Mouse (Mus musculus): ENCODE measurements around the gene F13a1. TPM values are rescaled to one million over a fixed set of nuclear protein-coding genes. Genes with fewer than 3 reads are reported as not detected.
A peak's percentile ranks its signal among the peaks of the same experiment; 100 is the strongest.

The F13a1 gene
- polyA plus RNA-seq, 1 experiment from 2014 or later, result 10.6 TPM

- Histone ChIP-seq H3K4me2 (ENCODE audit: low read length) (no peak overlapping the region), H3K4me1 (ENCODE audit: control insufficient read depth, insufficient read depth, low read length) (no peaks in the 10 kb centered on the region), H3K4me3 (replicated peaks; ENCODE audit: low read depth, low read length) (no peak overlapping the region), H3K36me3 (ENCODE audit: control insufficient read depth, insufficient read depth, low read length) (no peaks in the 10 kb centered on the region), H3K9me3 (ENCODE audit: control insufficient read depth, low read length) (no peaks in the 10 kb centered on the region), H3K9ac (replicated peaks; ENCODE audit: low read length) (no peak overlapping the region), H3K27me3 (ENCODE audit: control insufficient read depth, insufficient read depth, low read length) (no peaks in the 10 kb centered on the region), H3K27ac (replicated peaks; ENCODE audit: low read depth, low read length) (no peak overlapping the region)
- 81% methylated on average over 6 of the region's 6 CpGs for WGBS
- no peak for ATAC-seq (ENCODE audit: low FRiP score, low TSS enrichment)
- no peak for DNase-seq
Measured at GRCm38 (mm10) chr13:37049018-37049417, 1.0 kb downstream of the F13a1 start.

DNA sequence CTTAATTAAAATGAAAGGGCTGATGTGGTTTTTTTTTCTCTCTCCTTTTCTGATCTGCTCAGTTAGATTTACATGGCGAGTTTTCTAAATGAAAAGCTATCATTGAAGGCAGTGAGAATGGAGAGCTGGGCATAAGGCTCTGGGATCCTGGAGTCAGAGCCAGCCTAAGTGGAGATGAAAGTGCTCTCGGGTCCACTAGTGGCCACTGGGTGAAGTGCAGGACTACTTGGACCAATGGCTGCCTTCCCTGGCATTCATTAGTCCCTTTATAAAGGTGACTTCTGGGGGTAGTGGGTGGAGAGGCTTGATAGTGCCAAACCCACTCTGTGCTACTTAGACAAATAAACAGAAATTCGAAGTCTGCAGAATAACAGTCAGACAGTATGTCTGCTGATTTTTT lies 5.0 kb downstream of the F13a1 start:
- H3K27me3 ChIP-seq (ENCODE audit: control insufficient read depth, insufficient read depth, low read length), result no peaks in the 10 kb centered on the region
- H3K27ac ChIP-seq (replicated peaks; ENCODE audit: low read depth, low read length), result no peak overlapping the region
- ATAC-seq (ENCODE audit: low FRiP score, low TSS enrichment) (no peak), DNase-seq (peak; percentile 11)
- 87% methylated on average over 3 of the region's 3 CpGs for WGBS
- H3K4me1 ChIP-seq (ENCODE audit: control insufficient read depth, insufficient read depth, low read length), result no peaks in the 10 kb centered on the region
- no peaks in the 10 kb centered on the region for H3K36me3 ChIP-seq (ENCODE audit: control insufficient read depth, insufficient read depth, low read length)
- no peak overlapping the region for H3K4me3 ChIP-seq (replicated peaks; ENCODE audit: low read depth, low read length)
- H3K9ac ChIP-seq (replicated peaks; ENCODE audit: low read length), result no peak overlapping the region
- H3K4me2 ChIP-seq (ENCODE audit: low read length), result no peak overlapping the region
- H3K9me3 ChIP-seq (ENCODE audit: control insufficient read depth, low read length), result no peaks in the 10 kb centered on the region

DNA sequence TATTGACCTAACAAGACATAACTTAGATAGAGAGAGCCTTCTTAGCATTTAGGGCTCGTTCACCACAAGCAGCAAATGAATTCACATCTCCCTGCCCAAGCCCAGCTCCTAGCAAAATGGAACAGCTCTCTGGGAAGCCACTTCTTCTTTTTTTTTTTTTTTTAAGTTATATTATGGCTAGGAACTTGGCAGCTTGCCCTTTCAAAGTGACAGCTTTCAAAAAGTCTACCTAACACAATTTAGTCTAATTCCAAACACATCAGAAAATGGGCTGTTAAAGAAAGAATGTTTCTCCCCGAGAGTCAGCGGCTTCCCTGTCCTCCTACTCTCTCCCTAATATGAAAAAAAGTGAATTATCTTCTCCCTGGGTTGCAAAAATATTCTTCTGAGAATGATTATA lies 15.3 kb downstream of the F13a1 start:
- Histone ChIP-seq H3K36me3 (ENCODE audit: control insufficient read depth, insufficient read depth, low read length) (no peaks in the 10 kb centered on the region), H3K4me3 (replicated peaks; ENCODE audit: low read depth, low read length) (no peak overlapping the region), H3K4me1 (ENCODE audit: control insufficient read depth, insufficient read depth, low read length) (no peaks in the 10 kb centered on the region), H3K27ac (replicated peaks; ENCODE audit: low read depth, low read length) (no peak overlapping the region), H3K4me2 (ENCODE audit: low read length) (no peak overlapping the region), H3K9me3 (ENCODE audit: control insufficient read depth, low read length) (no peaks in the 10 kb centered on the region), H3K9ac (replicated peaks; ENCODE audit: low read length) (no peak overlapping the region), H3K27me3 (ENCODE audit: control insufficient read depth, insufficient read depth, low read length) (no peaks in the 10 kb centered on the region)
- 82% methylated on average over 3 of the region's 3 CpGs for WGBS
- ATAC-seq (ENCODE audit: low FRiP score, low TSS enrichment), result no peak
- DNase-seq, result no peak

DNA sequence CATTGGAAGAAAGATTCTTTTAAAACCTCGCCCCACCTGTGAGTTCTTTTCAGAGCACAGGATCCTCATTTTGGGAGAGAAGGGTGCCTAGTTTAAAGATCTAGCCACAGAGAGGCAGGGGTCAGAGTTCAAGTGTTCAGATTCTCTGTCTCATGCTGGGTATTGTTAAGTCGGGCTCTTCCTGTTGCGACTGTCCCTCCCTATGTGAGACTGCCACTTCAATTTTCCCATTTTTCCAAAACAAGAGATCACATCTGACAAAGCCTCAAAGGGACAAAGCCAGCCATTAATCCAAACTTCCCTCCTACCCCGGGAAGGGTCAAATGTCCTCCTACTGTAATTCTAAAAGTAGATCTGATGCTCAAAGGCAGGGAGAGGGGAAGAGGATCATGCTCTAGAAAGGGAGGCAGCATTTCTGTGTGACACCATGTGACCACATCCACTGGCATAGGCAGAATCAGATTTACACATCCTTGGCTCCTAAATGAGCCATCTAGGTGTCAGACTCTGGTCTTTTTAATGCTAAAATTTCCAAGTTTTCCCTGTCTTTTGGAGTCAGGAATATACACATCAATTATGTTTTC lies 24.0 kb downstream of the F13a1 start:
- Histone ChIP-seq H3K9ac (replicated peaks; ENCODE audit: low read length) (no peak overlapping the region), H3K4me3 (replicated peaks; ENCODE audit: low read depth, low read length) (no peak overlapping the region), H3K36me3 (ENCODE audit: control insufficient read depth, insufficient read depth, low read length) (no peaks in the 10 kb centered on the region), H3K27me3 (ENCODE audit: control insufficient read depth, insufficient read depth, low read length) (no peaks in the 10 kb centered on the region), H3K9me3 (ENCODE audit: control insufficient read depth, low read length) (no peaks in the 10 kb centered on the region), H3K4me2 (ENCODE audit: low read length) (no peak overlapping the region), H3K27ac (replicated peaks; ENCODE audit: low read depth, low read length) (no peak overlapping the region), H3K4me1 (ENCODE audit: control insufficient read depth, insufficient read depth, low read length) (no peaks in the 10 kb centered on the region)
- DNase-seq (peak; percentile 2), ATAC-seq (ENCODE audit: low FRiP score, low TSS enrichment) (no peak)
- WGBS, result 27% methylated on average over 4 of the region's 4 CpGs

DNA sequence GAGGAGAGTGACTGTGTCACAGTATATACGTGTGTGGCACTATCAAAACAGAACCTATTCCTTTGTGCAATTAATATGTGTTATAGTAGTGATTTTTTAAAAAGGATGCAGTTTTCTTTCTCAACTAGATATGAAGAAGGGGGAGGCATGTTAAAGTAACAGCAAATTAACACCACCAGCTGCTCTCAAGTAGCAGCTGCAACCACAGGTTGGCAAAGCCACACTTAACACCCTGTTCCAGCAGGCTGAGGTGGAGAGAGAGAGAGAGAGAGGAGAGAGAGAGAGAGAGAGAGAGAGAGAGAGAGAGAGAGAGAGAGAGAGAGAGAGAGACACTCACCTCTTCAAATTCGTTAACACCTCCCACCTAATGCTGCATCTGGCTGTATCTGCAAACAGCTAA lies 28.5 kb downstream of the F13a1 start:
- Histone ChIP-seq H3K4me1 (ENCODE audit: control insufficient read depth, insufficient read depth, low read length) (no peaks in the 10 kb centered on the region), H3K4me3 (replicated peaks; ENCODE audit: low read depth, low read length) (no peak overlapping the region), H3K4me2 (ENCODE audit: low read length) (no peak overlapping the region), H3K27ac (replicated peaks; ENCODE audit: low read depth, low read length) (no peak overlapping the region), H3K27me3 (ENCODE audit: control insufficient read depth, insufficient read depth, low read length) (no peaks in the 10 kb centered on the region), H3K36me3 (ENCODE audit: control insufficient read depth, insufficient read depth, low read length) (no peaks in the 10 kb centered on the region), H3K9ac (replicated peaks; ENCODE audit: low read length) (no peak overlapping the region), H3K9me3 (ENCODE audit: control insufficient read depth, low read length) (no peaks in the 10 kb centered on the region)
- WGBS, result 90% methylated on average over 2 of the region's 2 CpGs
- DNase-seq, result no peak
- ATAC-seq (ENCODE audit: low FRiP score, low TSS enrichment), result no peak

- Histone ChIP-seq H3K9me3 (ENCODE audit: control insufficient read depth, low read length) (no peaks in the 10 kb centered on the region), H3K27ac (replicated peaks; ENCODE audit: low read depth, low read length) (no peak overlapping the region), H3K9ac (replicated peaks; ENCODE audit: low read length) (no peak overlapping the region), H3K4me3 (replicated peaks; ENCODE audit: low read depth, low read length) (no peak overlapping the region), H3K4me1 (ENCODE audit: control insufficient read depth, insufficient read depth, low read length) (no peaks in the 10 kb centered on the region), H3K27me3 (ENCODE audit: control insufficient read depth, insufficient read depth, low read length) (no peaks in the 10 kb centered on the region), H3K36me3 (ENCODE audit: control insufficient read depth, insufficient read depth, low read length) (no peaks in the 10 kb centered on the region), H3K4me2 (ENCODE audit: low read length) (no peak overlapping the region)
- WGBS, result 89% methylated on average over 5 of the region's 5 CpGs
- no peak for ATAC-seq (ENCODE audit: low FRiP score, low TSS enrichment)
- no peak for DNase-seq
Measured at GRCm38 (mm10) chr13:37010771-37011170, 39.3 kb downstream of the F13a1 start.

- Histone ChIP-seq H3K4me1 (ENCODE audit: control insufficient read depth, insufficient read depth, low read length) (no peaks in the 10 kb centered on the region), H3K9ac (replicated peaks; ENCODE audit: low read length) (no peak overlapping the region), H3K27me3 (ENCODE audit: control insufficient read depth, insufficient read depth, low read length) (no peaks in the 10 kb centered on the region), H3K9me3 (ENCODE audit: control insufficient read depth, low read length) (no peaks in the 10 kb centered on the region), H3K27ac (replicated peaks; ENCODE audit: low read depth, low read length) (no peak overlapping the region), H3K36me3 (ENCODE audit: control insufficient read depth, insufficient read depth, low read length) (no peaks in the 10 kb centered on the region), H3K4me3 (replicated peaks; ENCODE audit: low read depth, low read length) (no peak overlapping the region), H3K4me2 (ENCODE audit: low read length) (no peak overlapping the region)
- no peak for DNase-seq
- no peak for ATAC-seq (ENCODE audit: low FRiP score, low TSS enrichment)
Measured at GRCm38 (mm10) chr13:37006224-37006623, 43.8 kb downstream of the F13a1 start.

- no peak overlapping the region for H3K4me3 ChIP-seq (replicated peaks; ENCODE audit: low read depth, low read length)
- no peaks in the 10 kb centered on the region for H3K36me3 ChIP-seq (ENCODE audit: control insufficient read depth, insufficient read depth, low read length)
- no peaks in the 10 kb centered on the region for H3K27me3 ChIP-seq (ENCODE audit: control insufficient read depth, insufficient read depth, low read length)
- no peak for DNase-seq
- H3K9ac ChIP-seq (replicated peaks; ENCODE audit: low read length), result no peak overlapping the region
- ATAC-seq (ENCODE audit: low FRiP score, low TSS enrichment), result no peak
- H3K9me3 ChIP-seq (ENCODE audit: control insufficient read depth, low read length), result no peaks in the 10 kb centered on the region
- WGBS, result 87% methylated on average over 6 of the region's 6 CpGs
- H3K4me2 ChIP-seq (ENCODE audit: low read length), result no peak overlapping the region
- no peaks in the 10 kb centered on the region for H3K4me1 ChIP-seq (ENCODE audit: control insufficient read depth, insufficient read depth, low read length)
- no peak overlapping the region for H3K27ac ChIP-seq (replicated peaks; ENCODE audit: low read depth, low read length)
Measured at GRCm38 (mm10) chr13:36999210-36999705, 50.8 kb downstream of the F13a1 start.

DNA sequence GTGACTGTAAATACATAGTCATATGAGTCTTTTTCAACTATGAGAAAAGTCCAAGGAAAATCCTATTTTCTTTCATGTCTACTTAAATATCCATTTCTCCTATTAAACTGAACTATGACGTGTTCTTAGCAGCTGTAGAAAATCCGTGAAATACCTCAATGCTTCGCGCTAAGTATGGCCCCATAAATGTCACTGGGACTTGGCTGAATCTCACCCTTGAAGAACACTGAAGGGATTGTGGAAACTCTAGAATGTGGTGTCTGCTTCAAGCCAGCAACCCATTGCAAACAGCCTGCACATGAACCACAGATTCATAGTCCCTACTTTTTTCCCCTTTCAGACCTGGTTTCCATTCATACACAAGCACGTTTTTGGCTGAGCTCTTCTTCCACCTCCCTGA lies 56.5 kb downstream of the F13a1 start:
- Histone ChIP-seq H3K9me3 (ENCODE audit: control insufficient read depth, low read length) (no peaks in the 10 kb centered on the region), H3K36me3 (ENCODE audit: control insufficient read depth, insufficient read depth, low read length) (no peaks in the 10 kb centered on the region), H3K4me1 (ENCODE audit: control insufficient read depth, insufficient read depth, low read length) (no peaks in the 10 kb centered on the region), H3K27ac (replicated peaks; ENCODE audit: low read depth, low read length) (no peak overlapping the region), H3K4me2 (ENCODE audit: low read length) (no peak overlapping the region), H3K9ac (replicated peaks; ENCODE audit: low read length) (no peak overlapping the region), H3K4me3 (replicated peaks; ENCODE audit: low read depth, low read length) (no peak overlapping the region), H3K27me3 (ENCODE audit: control insufficient read depth, insufficient read depth, low read length) (no peaks in the 10 kb centered on the region)
- 91% methylated on average over 5 of the region's 5 CpGs for WGBS
- no peak for DNase-seq
- ATAC-seq (ENCODE audit: low FRiP score, low TSS enrichment), result no peak
